Mouse (Mus musculus) cerebellum, adult 2 months (tissue): ENCODE results near the gene Pdpn.

ENCODE experiments used
- CTCF ChIP-seq: fragments of 200-500 bp; IDR thresholded peaks from 2 replicates; pipeline ENCODE4 v1.5.1; 2011; ENCODE audit warnings: low read depth, mild to moderate bottlenecking, control low read depth, low read length, moderate library complexity, borderline replicate concordance; ENCODE audit not compliant: insufficient read depth
- POLR2A ChIP-seq: fragments of 200-500 bp; IDR thresholded peaks from 2 replicates; pipeline ENCODE4 v1.6.1; 2011; ENCODE audit warnings: low read length, control low read depth, borderline replicate concordance; ENCODE audit not compliant: insufficient read depth

- TF ChIP-seq CTCF (peak; percentile 70; the same call in 1 of the 2 replicates), POLR2A (no peak)
These were observed 60.9 kb downstream of the Pdpn start for GRCm38 (mm10) chr4:143238241-143239031.
